Mouse (Mus musculus): ENCODE results near the gene Prl3d1. TPM values are rescaled to one million over a fixed set of nuclear protein-coding genes. Genes with fewer than 3 reads are reported as not detected.
"Not testable (repeated sequence)": the region's sequence is repeated elsewhere in the genome, so short reads cannot be mapped to it uniquely, and the experiment has no call there.

The Prl3d1 gene
- not detected for total RNA-seq (2021)
- long read RNA-seq, experiment 1, result 0 reads
- long read RNA-seq, experiment 2, result 0 reads

- DNase-seq; intact Hi-C loops (cut with DNase I); H3K27ac ChIP-seq; H3K4me3 ChIP-seq: not testable (repeated sequence)
These were observed at the start of gene Prl3d1 for GRCm38 (mm10) chr13:27093890-27094289. Prl3d1 (plus strand) TSS chr13:27094190.

- no peak within 1 kb of the TSS for H3K4me3 ChIP-seq
- H3K27ac ChIP-seq, result no peak within 1 kb of the TSS
- no peak for TF ChIP-seq CTCF (IDR thresholded peaks at IDR 0.05)
- no peak for DNase-seq
- intact Hi-C loops (cut with DNase I), result no loop called here
These were observed 36.7 kb upstream of the Prl3d1 start, which contains the start of gene Prl for GRCm38 (mm10) chr13:27057270-27057669. Prl (plus strand) TSS chr13:27057570.

- H3K27ac ChIP-seq, result no peak overlapping the region
- no peak for DNase-seq
- H3K4me3 ChIP-seq, result no peak overlapping the region
- intact Hi-C loops (cut with DNase I), result no loop called here
- TF ChIP-seq CTCF (IDR thresholded peaks at IDR 0.05), result no peak
These were observed 34.8 kb upstream of the Prl3d1 start for GRCm38 (mm10) chr13:27059177-27059576.

- H3K27ac ChIP-seq; intact Hi-C loops (cut with DNase I); H3K4me3 ChIP-seq; DNase-seq: not testable (repeated sequence)
These were observed 27.4 kb downstream of the Prl3d1 start, which contains the start of gene Prl3d2 for GRCm38 (mm10) chr13:27121398-27121797. Prl3d2 (plus strand) TSS chr13:27121698.

GRCm38 (mm10) chr13:27148264-27148663 lies 54.3 kb downstream of the Prl3d1 start:
- TF ChIP-seq CTCF (IDR thresholded peaks at IDR 0.05), result no peak
- Histone ChIP-seq H3K4me3 (no peak overlapping the region), H3K27ac (no peak overlapping the region)
- intact Hi-C loops (cut with DNase I), result no loop called here
- DNase-seq, result no peak

Other genes with a start within 250 kb of the Prl3d1 start
- gene Prl, start 36.6 kb upstream of the Prl3d1 start, total RNA-seq (2021), result not detected
- not detected for gene Prl3d2, start 27.5 kb downstream of the Prl3d1 start, total RNA-seq (2021)
- not detected for gene Prl3d3, start 62.6 kb downstream of the Prl3d1 start, total RNA-seq (2021)
- not detected for gene Prl3c1, start 102.5 kb downstream of the Prl3d1 start, total RNA-seq (2021)
- not detected for gene Prl3b1, start 147.7 kb downstream of the Prl3d1 start, total RNA-seq (2021)
- gene Prl3a1, start 165.2 kb downstream of the Prl3d1 start, total RNA-seq (2021), result not detected
- not detected for gene Prl6a1, start 218.4 kb downstream of the Prl3d1 start, total RNA-seq (2021)

Data from gastrocnemius, adult 2 months (tissue).